Mouse (Mus musculus) ES-E14 (cell line): ENCODE results near the gene Sik3. TPM values are rescaled to one million over a fixed set of nuclear protein-coding genes. Genes with fewer than 3 reads are reported as not detected.

Experiments used
- DNase-seq: peaks from one replicate; pipeline ENCODE4 v3.0.0-alpha.2; 2013; ENCODE audit warnings: low read depth, low spot score
- H3K27ac ChIP-seq: 2 replicates; pipeline ENCODE4 v1.5.1; 2012; ENCODE audit warnings: low read depth, mild to moderate bottlenecking, low read length, moderate library complexity, mixed read lengths; ENCODE audit not compliant: poor library complexity, insufficient read depth, severe bottlenecking
- H3K36me3 ChIP-seq: 2 replicates; pipeline ENCODE4 v1.6.1; 2012; ENCODE audit warnings: mild to moderate bottlenecking, low read length, moderate library complexity, mixed read lengths; ENCODE audit not compliant: control insufficient read depth, poor library complexity, insufficient read depth, severe bottlenecking
- H3K4me1 ChIP-seq, 2 experiments: fragments of 150-350 bp in 1 of 2; sonication (generic) in 1 of 2; 2 replicates each; pipeline ENCODE4 v1.6.1; 2012; ENCODE audit warnings: low read length in 2 of 2, mild to moderate bottlenecking in 1 of 2, mixed read lengths in 1 of 2; ENCODE audit not compliant: control insufficient read depth in 2 of 2, insufficient read depth in 2 of 2, poor library complexity in 1 of 2
- H3K4me3 ChIP-seq, 2 experiments: fragments of 150-350 bp in 1 of 2; sonication (generic) in 1 of 2; 2 replicates each; pipeline ENCODE4 v1.5.1; 2012; ENCODE audit warnings: low read length in 2 of 2, low read depth in 1 of 2, mild to moderate bottlenecking in 1 of 2, mixed read lengths in 1 of 2; ENCODE audit not compliant: insufficient read depth in 1 of 2, poor library complexity in 1 of 2, severe bottlenecking in 1 of 2
- H3K9ac ChIP-seq: 2 replicates; pipeline ENCODE4 v1.6.1; 2012; ENCODE audit warnings: low read depth, mild to moderate bottlenecking, low read length, mixed read lengths; ENCODE audit not compliant: poor library complexity, insufficient read depth, severe bottlenecking
- H3K9me3 ChIP-seq: fragments of 150-350 bp; sonication (generic); 2 replicates; pipeline ENCODE4 v1.6.1; 2012; ENCODE audit warnings: low read depth, mild to moderate bottlenecking, low read length; ENCODE audit not compliant: control insufficient read depth, insufficient read depth
- CHD2 ChIP-seq: IDR thresholded peaks from 2 replicates; pipeline ENCODE4 v1.6.1; 2014; ENCODE audit warnings: mild to moderate bottlenecking, low read depth, low read length, inconsistent platforms
- HCFC1 ChIP-seq: IDR thresholded peaks from 2 replicates; pipeline ENCODE4 v1.6.1; 2012; ENCODE audit warnings: low read length, inconsistent platforms, borderline replicate concordance; ENCODE audit not compliant: insufficient read depth
- MAFK ChIP-seq: IDR thresholded peaks from 2 replicates; pipeline ENCODE4 v1.6.1; 2014; ENCODE audit warnings: mild to moderate bottlenecking, low read depth, low read length, inconsistent platforms; ENCODE audit not compliant: insufficient read depth
- ZC3H11A ChIP-seq: IDR thresholded peaks from 2 replicates; pipeline ENCODE4 v1.6.1; 2012; ENCODE audit warnings: low read depth, mild to moderate bottlenecking, inconsistent platforms, low read length, borderline replicate concordance
- ZNF384 ChIP-seq: IDR thresholded peaks from 2 replicates; pipeline ENCODE4 v1.6.1; 2012; ENCODE audit warnings: low read depth, low read length, inconsistent platforms
- in situ Hi-C, 2 experiments: fragments of 600-800 bp; cut with MboI; formaldehyde crosslinking; loops; one replicate each; pipeline ENCODE4 v1.15.1; 2025; ENCODE audit warnings: low sequenced_read_pairs in 2 of 2, inconsistent platforms in 1 of 2; ENCODE audit not compliant: unreplicated experiment in 2 of 2
- total RNA-seq: library from RNA; depleted of rRNA; stranded (reverse); fragments of 300-350 nt; gene quantifications from 2 replicates; pipeline ENCODE4 v1.2.3, GENCODE M21; 2012

Gene Sik3
- total RNA-seq, 1 experiment = 18.9 TPM

- Histone ChIP-seq H3K36me3 (no peaks in the 10 kb centered on the region), H3K4me1 (no peaks in the 10 kb centered on the region), H3K4me3 (no peak overlapping the region), H3K27ac (no peak overlapping the region), H3K9me3 (no peaks in the 10 kb centered on the region), H3K9ac (no peak overlapping the region)
- no peak for TF ChIP-seq MAFK
- no peak for TF ChIP-seq CHD2
- TF ChIP-seq HCFC1 = no peak
- TF ChIP-seq ZNF384 = no peak
- TF ChIP-seq ZC3H11A = no peak
- in situ Hi-C loops = no loop called here
- no peak for DNase-seq
These were observed 70.9 kb downstream of the Sik3 start for GRCm38 (mm10) chr9:46083490-46083893.

- no peaks in the 10 kb centered on the region for H3K4me1 ChIP-seq
These were observed 73.3 kb downstream of the Sik3 start for GRCm38 (mm10) chr9:46085898-46086297.

GRCm38 (mm10) chr9:46086826-46087225, 74.2 kb downstream of the Sik3 start:
- Histone ChIP-seq H3K36me3 (no peaks in the 10 kb centered on the region), H3K9ac (no peak overlapping the region), H3K4me3 (no peak overlapping the region), H3K9me3 (no peaks in the 10 kb centered on the region), H3K4me1 (no peaks in the 10 kb centered on the region), H3K27ac (no peak overlapping the region)
- TF ChIP-seq ZC3H11A (no peak), ZNF384 (no peak), CHD2 (no peak), MAFK (no peak), HCFC1 (no peak)
- no peak for DNase-seq
- in situ Hi-C loops = no loop called here

More at GRCm38 (mm10) chr9:46085898-46086297, 73.3 kb downstream of the Sik3 start:
- no peaks in the 10 kb centered on the region for H3K36me3 ChIP-seq
- no peak for TF ChIP-seq MAFK
- no peak for TF ChIP-seq CHD2
- no peak for TF ChIP-seq ZNF384
- TF ChIP-seq HCFC1 = no peak
- TF ChIP-seq ZC3H11A = no peak
- in situ Hi-C loops = no loop called here
- H3K27ac ChIP-seq = no peak overlapping the region
- no peak overlapping the region for H3K4me3 ChIP-seq
- no peak overlapping the region for H3K9ac ChIP-seq
- H3K9me3 ChIP-seq = no peaks in the 10 kb centered on the region
- DNase-seq = no peak

- no peaks in the 10 kb centered on the region for H3K4me1 ChIP-seq
- in situ Hi-C loops = no loop called here
- no peaks in the 10 kb centered on the region for H3K36me3 ChIP-seq
- H3K27ac ChIP-seq = no peak overlapping the region
- no peaks in the 10 kb centered on the region for H3K9me3 ChIP-seq
- TF ChIP-seq CHD2 (no peak), MAFK (no peak), ZNF384 (no peak), ZC3H11A (no peak), HCFC1 (no peak)
- no peak for DNase-seq
- no peak overlapping the region for H3K4me3 ChIP-seq
- no peak overlapping the region for H3K9ac ChIP-seq
These were observed 74.8 kb downstream of the Sik3 start for GRCm38 (mm10) chr9:46087461-46087860.

- Histone ChIP-seq H3K27ac (no peak overlapping the region), H3K4me1 (no peaks in the 10 kb centered on the region), H3K9me3 (no peaks in the 10 kb centered on the region), H3K36me3 (no peaks in the 10 kb centered on the region), H3K4me3 (no peak overlapping the region), H3K9ac (no peak overlapping the region)
- TF ChIP-seq ZC3H11A = no peak
- no peak for TF ChIP-seq CHD2
- TF ChIP-seq MAFK = no peak
- TF ChIP-seq HCFC1 = no peak
- in situ Hi-C loops = no loop called here
- DNase-seq = no peak
These were observed 76.1 kb downstream of the Sik3 start for GRCm38 (mm10) chr9:46088722-46089121.
